Mouse (Mus musculus): ENCODE data around the gene Nap1l1.

DNA sequence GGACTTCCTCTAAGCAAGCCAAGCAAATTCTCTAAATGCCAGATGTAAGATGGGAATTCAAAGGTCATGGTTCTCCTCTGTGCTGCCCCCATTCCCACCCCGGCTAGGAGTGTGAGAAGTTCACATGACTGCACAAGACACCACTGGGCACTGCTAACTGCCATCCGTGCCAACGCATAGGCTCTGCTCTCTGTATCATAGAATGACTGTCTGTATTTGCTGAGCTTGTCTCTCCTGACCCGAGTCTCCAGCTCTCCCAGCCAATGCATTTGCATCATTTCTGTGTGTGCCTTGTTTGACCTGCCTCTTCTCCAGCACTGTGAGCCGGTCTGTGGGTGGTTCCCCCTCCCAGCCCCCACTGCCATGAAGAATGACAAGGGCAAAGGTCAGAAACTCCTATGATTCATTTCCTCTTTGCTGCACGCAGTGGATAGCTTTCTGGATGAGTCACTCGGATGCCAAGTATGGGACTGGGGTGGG lies 70.8 kb downstream of the Nap1l1 start:
- TF ChIP-seq GATA1 (IDR thresholded peaks at IDR 0.05; ENCODE audit: low read length) = no peak
- TF ChIP-seq TAL1 (IDR thresholded peaks at IDR 0.05; ENCODE audit: low read length) = no peak
